Mouse (Mus musculus) hindbrain, embryonic 11.5 days (tissue): ENCODE measurements around the gene Slc12a8. TPM values are rescaled to one million over a fixed set of nuclear protein-coding genes. Genes with fewer than 3 reads are reported as not detected.

Experiments used
- ATAC-seq: fragments of 200-750 bp; cut with Nextera tagmentation; 2 replicates; pipeline ENCODE4 v1.8.0; 2017; ENCODE audit warnings: mild to moderate bottlenecking, moderate TSS enrichment, moderate library complexity; ENCODE audit not compliant: low FRiP score
- DNase-seq: peaks from one replicate; pipeline ENCODE4 v3.0.0-alpha.2; 2015; ENCODE audit warnings: low spot score
- H3K27ac ChIP-seq: fragments of 300-500 bp; sonication (generic); 2 replicates; pipeline ENCODE4 v1.5.1; 2014; ENCODE audit warnings: mild to moderate bottlenecking, low read depth, low read length
- H3K27me3 ChIP-seq: fragments of 300-500 bp; sonication (generic); 2 replicates; pipeline ENCODE4 v1.6.1; 2014; ENCODE audit warnings: mild to moderate bottlenecking, low read length, moderate library complexity, mixed read lengths; ENCODE audit not compliant: control insufficient read depth, insufficient read depth
- H3K36me3 ChIP-seq: fragments of 300-500 bp; sonication (generic); 2 replicates; pipeline ENCODE4 v1.6.1; 2014; ENCODE audit warnings: mild to moderate bottlenecking, low read length, moderate library complexity, mixed read lengths; ENCODE audit not compliant: control insufficient read depth, insufficient read depth
- H3K4me1 ChIP-seq: fragments of 300-500 bp; sonication (generic); replicated peaks from 2 replicates; pipeline ENCODE4 v1.6.1; 2014; ENCODE audit warnings: low read length, mixed read lengths; ENCODE audit not compliant: control insufficient read depth, insufficient read depth
- H3K4me2 ChIP-seq: fragments of 300-500 bp; sonication (generic); replicated peaks from 2 replicates; pipeline ENCODE4 v1.6.1; 2014; ENCODE audit warnings: mild to moderate bottlenecking, low read depth, low read length
- H3K4me3 ChIP-seq: fragments of 300-500 bp; sonication (generic); 2 replicates; pipeline ENCODE4 v1.5.1; 2014; ENCODE audit warnings: low read depth, low read length
- H3K9ac ChIP-seq: fragments of 300-500 bp; sonication (generic); 2 replicates; pipeline ENCODE4 v1.6.1; 2014; ENCODE audit warnings: low read depth, low read length
- H3K9me3 ChIP-seq: fragments of 300-500 bp; sonication (generic); 2 replicates; pipeline ENCODE4 v1.6.1; 2016; ENCODE audit warnings: low read length; ENCODE audit not compliant: control insufficient read depth
- WGBS: fragments of 180-500 bp; shearing (Covaris S2); extraction: QIAGEN DNeasy Blood & Tissue Kit; methylation state at CpG from one replicate; pipeline ENCODE4 v1.1.7; 2014; 5-methylcytosine and 5-hydroxymethylcytosine counted together
- polyA plus RNA-seq: library from polyadenylated mRNA; unstranded; fragments of >200 nt; fragmentation: Nextera tagmentation; extraction: Ambion mirVana; gene quantifications from 2 replicates; pipeline ENCODE4 v1.2.1, GENCODE M21; 2014

Slc12a8 gene
- polyA plus RNA-seq, 1 experiment from 2014 or later = 1.2 TPM

GRCm38 (mm10) chr16:33705258-33705657 lies 188.1 kb downstream of the Slc12a8 start:
- Histone ChIP-seq H3K4me3 (no peak overlapping the region), H3K4me1 (no peaks in the 10 kb centered on the region), H3K9me3 (no peaks in the 10 kb centered on the region), H3K4me2 (no peak overlapping the region), H3K9ac (no peak overlapping the region), H3K27ac (no peak overlapping the region), H3K36me3 (no peaks in the 10 kb centered on the region), H3K27me3 (no peaks in the 10 kb centered on the region)
- ATAC-seq (no peak), DNase-seq (no peak)
- WGBS = 30% methylated on average over 6 of the region's 6 CpGs

GRCm38 (mm10) chr16:33706111-33706890 lies 189.2 kb downstream of the Slc12a8 start:
- Histone ChIP-seq H3K9me3 (no peaks in the 10 kb centered on the region), H3K36me3 (0 out of 2 replicates have a peak, but pooled peaks cover 3% of the 10 kb centered on the region), H3K27me3 (no peaks in the 10 kb centered on the region), H3K4me3 (no peak overlapping the region), H3K9ac (no peak overlapping the region), H3K4me1 (no peaks in the 10 kb centered on the region), H3K4me2 (no peak overlapping the region), H3K27ac (no peak overlapping the region)
- ATAC-seq (no peak), DNase-seq (no peak)
- 93% methylated on average over 14 of the region's 14 CpGs for WGBS

- ATAC-seq (no peak), DNase-seq (no peak)
- no peaks in the 10 kb centered on the region for H3K9me3 ChIP-seq
- no peaks in the 10 kb centered on the region for H3K27me3 ChIP-seq
- no peak overlapping the region for H3K4me2 ChIP-seq
- no peaks in the 10 kb centered on the region for H3K4me1 ChIP-seq
- H3K36me3 ChIP-seq = 0 out of 2 replicates have a peak, but pooled peaks cover 3% of the 10 kb centered on the region
- no peak overlapping the region for H3K27ac ChIP-seq
- 93% methylated on average over 10 of the region's 10 CpGs for WGBS
- H3K4me3 ChIP-seq = no peak overlapping the region
- H3K9ac ChIP-seq = no peak overlapping the region
Measured at GRCm38 (mm10) chr16:33708031-33708430, 190.9 kb downstream of the Slc12a8 start.

- no peak overlapping the region for H3K4me3 ChIP-seq
- H3K4me2 ChIP-seq = no peak overlapping the region
- H3K9me3 ChIP-seq = no peaks in the 10 kb centered on the region
- 0 out of 2 replicates have a peak, but pooled peaks cover 3% of the 10 kb centered on the region for H3K36me3 ChIP-seq
- no peak overlapping the region for H3K27ac ChIP-seq
- DNase-seq (no peak), ATAC-seq (no peak)
- WGBS = 94% methylated on average over 12 of the region's 12 CpGs
- no peaks in the 10 kb centered on the region for H3K27me3 ChIP-seq
- H3K9ac ChIP-seq = no peak overlapping the region
- H3K4me1 ChIP-seq = no peaks in the 10 kb centered on the region
Measured at GRCm38 (mm10) chr16:33708585-33709397, 191.7 kb downstream of the Slc12a8 start.

Other genes with a start within 250 kb of the Slc12a8 start
- 48.8 and 48.9 TPM in 2 replicates for gene Zfp148, start 136.5 kb upstream of the Slc12a8 start, polyA plus RNA-seq
- 22.8 and 23.4 TPM in 2 replicates for gene Heg1, start 167.0 kb downstream of the Slc12a8 start, polyA plus RNA-seq